Mouse (Mus musculus): Measurements from ENCODE around the gene Slfn5. TPM values are rescaled to one million over a fixed set of nuclear protein-coding genes. Genes with fewer than 3 reads are reported as not detected.
"Not testable (repeated sequence)": the region's sequence is repeated elsewhere in the genome, so short reads cannot be mapped to it uniquely, and the experiment has no call there.

Slfn5 gene
- polyA plus RNA-seq (2015; fragmentation: Nextera tagmentation; extraction: Ambion mirVana) = 8.9 and 10.6 TPM in 2 replicates

DNA sequence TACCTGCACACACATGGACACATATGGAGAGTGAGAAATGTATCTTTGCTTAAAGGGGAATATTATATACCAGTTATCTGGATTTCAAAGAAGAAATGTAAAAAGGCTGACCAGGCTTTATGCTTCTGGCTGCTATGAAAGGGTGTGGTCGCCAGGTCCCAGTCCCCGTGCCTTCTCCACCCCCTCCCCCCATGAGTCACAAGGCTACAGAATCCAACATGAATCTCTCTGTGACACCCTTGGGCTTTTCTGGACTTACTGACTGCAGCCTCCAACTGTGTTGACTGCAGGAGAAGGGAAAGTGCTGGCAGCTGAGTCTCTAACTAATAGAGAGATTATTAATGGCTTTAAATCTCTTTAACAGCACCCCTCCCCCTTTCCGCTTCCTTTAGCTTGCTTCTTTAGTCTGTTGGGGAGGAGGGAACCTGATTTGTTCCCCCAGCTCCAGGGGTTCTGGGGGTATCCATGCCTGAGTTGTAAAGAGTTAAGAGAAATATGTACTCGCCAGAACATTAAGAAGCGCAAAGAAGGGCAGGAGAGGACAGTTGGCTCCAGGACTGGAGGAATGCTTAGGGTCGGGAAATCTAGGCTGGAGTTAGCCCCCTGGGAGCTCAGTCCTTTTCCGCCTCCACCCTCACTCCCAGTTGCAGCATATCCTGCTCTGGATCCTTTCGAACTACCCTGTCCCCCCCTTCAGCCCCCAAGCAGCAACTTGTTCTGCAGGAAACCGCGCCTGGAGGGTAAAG lies at the start of gene Slfn5:
Slfn5 (plus strand) TSS at position 614 of the 746 bp plus-strand sequence.
- no peak for DNase-seq (ENCODE audit: low spot score)

GRCm38 (mm10) chr11:82901606-82902310 lies 49.4 kb upstream of the Slfn5 start:
- DNase-seq (ENCODE audit: low spot score) = no peak

DNA sequence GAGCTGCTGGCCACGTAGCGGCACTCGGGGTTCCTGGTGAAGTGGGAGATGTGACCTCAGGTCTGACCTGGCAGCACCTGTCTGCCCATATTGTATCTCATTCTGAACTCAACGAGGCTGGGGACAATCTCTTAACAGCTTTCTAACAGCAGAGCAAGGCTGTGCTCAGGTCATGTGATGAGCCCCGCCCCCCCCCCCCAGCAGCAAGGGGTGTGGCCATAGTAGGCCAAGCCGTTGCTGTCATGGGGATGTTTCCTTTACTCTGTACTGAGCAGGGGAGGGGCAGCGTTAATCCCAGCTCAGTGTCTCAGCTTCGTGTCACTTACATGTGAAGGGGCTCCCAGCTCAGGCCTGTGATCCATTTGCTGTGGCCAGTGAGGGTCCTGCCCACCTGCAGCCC lies 46.2 kb upstream of the Slfn5 start:
- DNase-seq (ENCODE audit: low spot score) = no peak

DNA sequence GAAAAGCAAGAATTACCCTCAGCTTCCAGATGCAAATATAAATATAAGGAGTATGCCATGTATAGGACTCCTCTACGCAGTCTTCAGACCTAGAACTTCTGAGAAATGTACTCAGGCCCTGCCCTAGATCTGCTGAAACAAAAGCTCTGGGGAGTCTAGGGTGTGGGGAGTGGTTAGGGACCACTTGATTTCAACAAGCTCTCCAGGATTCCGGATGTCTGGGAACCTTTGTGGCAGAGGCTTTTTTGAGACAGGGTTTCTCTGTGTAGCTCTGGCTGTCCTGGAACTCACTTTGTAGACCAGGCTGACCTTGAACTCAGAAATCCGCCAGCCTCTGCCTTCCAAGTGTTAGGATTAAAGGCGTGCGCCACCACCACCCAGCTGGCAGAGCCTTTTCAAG lies 45.3 kb upstream of the Slfn5 start:
- no peak for DNase-seq (ENCODE audit: low spot score)

DNA sequence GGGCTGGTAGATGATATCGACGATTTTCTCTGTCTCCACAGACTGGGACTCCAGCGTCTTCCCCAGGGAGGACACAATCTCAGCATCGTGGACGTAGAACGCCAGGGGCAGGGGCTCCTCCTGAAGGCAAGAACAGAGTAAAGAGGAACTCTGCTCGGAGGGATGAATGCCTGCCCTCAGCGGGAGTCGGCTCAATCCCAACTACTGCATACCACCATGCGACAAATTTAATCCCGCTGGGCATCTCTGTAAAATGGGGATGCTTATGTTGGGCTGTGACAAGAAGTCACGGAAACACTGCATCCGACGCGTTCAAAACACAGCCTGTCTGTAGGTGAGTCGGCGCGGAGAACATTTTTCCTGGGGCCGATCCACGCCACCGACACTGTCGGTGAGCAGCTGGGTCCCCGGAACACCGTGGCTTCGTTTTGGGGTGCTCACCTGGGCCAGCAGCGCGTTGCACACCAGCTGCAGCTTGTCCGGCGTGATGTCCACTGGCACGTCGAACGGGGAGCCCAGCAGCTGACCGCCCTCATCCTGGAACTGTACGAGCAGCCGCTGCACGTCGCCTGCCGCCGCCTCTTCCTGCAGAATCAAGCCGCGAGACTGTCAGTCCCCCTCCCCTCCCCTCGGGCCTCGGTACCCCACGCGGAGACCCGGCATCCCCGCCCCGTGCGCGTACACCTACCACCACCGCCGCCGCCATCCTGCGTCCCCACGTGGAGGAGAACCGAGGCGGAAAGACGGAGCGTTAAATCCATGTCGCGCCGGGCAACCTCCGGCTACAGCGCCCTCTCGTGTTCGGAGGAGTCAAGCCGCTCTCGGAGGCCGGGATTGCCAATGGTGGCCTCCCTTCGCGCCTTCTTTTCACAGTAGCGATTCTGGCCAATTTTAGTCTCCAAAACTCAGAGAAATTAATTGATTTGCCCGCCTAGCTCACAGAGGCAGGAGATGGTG lies 43.2 kb upstream of the Slfn5 start, which contains the start of gene Nle1:
Nle1 (minus strand) TSS at position 761 of the 957 bp plus-strand sequence.
- peak; percentile 93 for DNase-seq (ENCODE audit: low spot score)

GRCm38 (mm10) chr11:82908608-82908989 lies 42.5 kb upstream of the Slfn5 start:
- DNase-seq (ENCODE audit: low spot score) = no peak

DNA sequence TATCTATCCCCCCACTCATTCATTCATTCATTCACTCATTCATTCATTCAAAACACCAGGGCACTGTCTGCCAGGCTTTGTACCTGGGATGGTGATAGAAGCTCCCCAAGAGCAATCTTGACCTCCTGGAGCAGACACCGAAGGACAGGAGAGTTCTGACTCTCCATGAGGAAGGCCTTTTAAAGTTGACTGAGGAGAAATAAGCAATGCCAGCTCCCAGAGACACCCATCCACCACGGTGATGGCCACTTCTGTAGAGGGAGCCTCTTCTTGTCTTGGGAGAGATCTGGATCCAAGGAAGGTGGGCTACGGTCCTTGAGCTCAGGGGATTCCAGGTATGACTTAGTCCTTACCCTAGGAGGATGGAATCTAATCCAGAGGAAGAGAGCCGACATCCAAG lies 40.9 kb upstream of the Slfn5 start, which contains the start of gene Unc45b:
Unc45b (plus strand) TSS at position 301 of the 400 bp plus-strand sequence.
- DNase-seq (ENCODE audit: low spot score) = no peak

GRCm38 (mm10) chr11:82910679-82911389 lies 40.3 kb upstream of the Slfn5 start:
- no peak for DNase-seq (ENCODE audit: low spot score)

- peak; percentile 82 for DNase-seq (ENCODE audit: low spot score)
Observed at GRCm38 (mm10) chr11:82914711-82915352, 36.3 kb upstream of the Slfn5 start.

DNA sequence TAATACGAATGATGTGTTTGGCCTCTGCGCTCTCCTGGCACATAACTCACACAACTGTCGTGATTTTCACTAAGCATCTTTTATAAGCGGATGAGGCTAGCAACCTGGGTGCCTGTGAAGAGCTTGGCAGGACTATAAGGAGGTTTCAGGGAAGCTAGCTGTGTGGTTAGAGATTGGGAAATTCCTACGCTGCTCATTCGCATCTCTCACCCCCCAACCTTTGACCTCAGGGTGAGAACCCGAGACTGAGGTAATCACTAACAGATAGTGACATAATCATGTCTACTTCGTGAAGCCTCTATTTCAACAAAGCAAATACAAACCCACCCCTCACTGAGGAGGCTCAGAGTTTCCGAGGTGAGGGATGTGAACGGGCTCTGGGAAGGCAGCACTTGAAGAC lies 30.4 kb upstream of the Slfn5 start:
- no peak for DNase-seq (ENCODE audit: low spot score)

DNA sequence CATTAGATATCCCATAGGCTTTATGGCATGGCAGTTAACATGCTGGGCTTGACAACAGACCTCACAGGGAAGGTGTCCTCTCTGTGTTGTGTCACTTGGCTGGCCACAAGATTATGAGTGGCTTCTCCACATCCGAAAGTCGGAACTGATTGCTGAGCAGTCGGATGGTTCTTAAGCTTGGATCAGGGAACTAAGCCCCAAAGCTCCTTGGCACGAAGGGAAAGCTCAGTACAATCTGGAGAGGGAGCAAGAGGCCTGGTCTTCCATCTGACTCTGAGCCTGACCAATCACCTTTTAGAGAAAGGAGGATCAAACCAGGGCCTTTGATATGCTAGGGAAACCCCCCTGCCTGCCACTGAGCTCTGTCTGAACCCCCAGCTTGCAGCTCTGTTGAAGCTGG lies 29.5 kb upstream of the Slfn5 start:
- no peak for DNase-seq (ENCODE audit: low spot score)

GRCm38 (mm10) chr11:82923910-82924309 lies 27.2 kb upstream of the Slfn5 start:
- not testable (repeated sequence) for DNase-seq (ENCODE audit: low spot score)

DNA sequence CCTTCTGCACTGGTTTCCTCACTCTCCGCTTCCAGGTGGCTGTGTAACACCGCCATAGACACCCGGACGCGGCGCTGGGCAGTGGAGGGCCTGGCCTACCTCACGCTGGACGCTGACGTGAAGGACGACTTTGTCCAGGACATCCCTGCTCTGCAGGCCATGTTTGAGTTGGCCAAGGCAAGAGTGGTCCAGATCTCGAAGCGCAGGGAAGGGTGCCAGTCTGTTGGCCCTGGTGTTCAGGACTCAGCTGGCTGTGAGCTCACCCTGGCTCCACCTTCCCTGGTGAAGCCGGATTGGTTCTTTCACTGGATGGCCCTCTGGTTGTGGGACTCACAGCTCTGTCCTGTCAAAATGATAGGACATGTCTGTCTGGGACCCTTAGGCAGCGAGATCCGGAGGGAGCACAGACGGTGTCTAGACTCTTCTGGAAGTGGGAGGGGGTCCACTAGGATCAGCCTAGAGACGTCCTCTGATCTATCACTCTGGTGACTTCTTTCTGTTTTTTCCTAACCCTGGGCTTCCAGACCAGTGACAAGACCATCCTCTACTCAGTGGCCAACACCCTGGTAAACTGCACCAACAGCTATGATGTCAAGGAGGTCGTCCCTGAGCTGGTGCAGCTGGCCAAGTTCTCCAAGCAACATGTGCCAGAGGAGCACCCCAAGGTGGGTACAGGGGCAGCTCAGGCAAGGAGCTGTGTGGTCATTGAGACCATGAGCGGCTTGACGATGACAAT lies 22.1 kb upstream of the Slfn5 start:
- no peak for DNase-seq (ENCODE audit: low spot score)

DNA sequence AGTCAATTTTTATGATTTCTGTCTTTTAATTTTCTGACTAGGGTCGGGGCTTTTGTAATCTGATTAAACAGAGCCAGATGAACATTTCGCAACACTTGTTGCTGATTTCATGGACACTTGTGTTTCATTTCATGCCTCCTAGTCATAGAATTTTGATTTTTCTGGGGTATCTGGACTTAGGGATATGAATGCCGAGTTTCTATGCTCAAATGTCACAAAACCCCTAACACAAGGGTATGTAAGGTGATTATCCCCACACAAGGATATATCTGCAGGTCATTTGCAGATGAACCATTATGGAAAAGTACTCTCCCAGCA lies 21.6 kb upstream of the Slfn5 start:
- DNase-seq (ENCODE audit: low spot score) = no peak

GRCm38 (mm10) chr11:82930391-82930955 lies 20.7 kb upstream of the Slfn5 start:
- DNase-seq (ENCODE audit: low spot score) = not testable (repeated sequence)

DNA sequence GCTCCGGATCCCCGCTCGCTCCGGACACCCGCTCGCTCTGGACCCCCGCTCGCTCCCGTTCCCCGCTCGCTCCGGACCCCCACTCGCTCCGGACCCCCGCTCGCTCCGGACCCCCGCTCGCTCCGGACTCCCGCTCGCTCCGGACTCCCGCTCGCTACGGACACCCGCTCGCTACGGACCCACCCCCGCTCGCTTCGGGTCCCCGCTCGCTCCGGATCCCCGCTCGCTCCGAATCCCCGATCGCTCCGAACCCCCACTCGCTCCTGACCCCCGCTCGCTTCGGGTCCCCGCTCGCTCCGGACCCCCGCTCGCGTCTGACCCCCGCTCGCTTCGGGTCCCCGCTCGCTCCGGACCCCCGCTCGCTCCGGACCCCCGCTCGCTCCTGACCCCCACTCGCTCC lies 20.0 kb upstream of the Slfn5 start:
- DNase-seq (ENCODE audit: low spot score) = not testable (repeated sequence)

- not testable (repeated sequence) for DNase-seq (ENCODE audit: low spot score)
Observed at GRCm38 (mm10) chr11:82931671-82932450, 19.3 kb upstream of the Slfn5 start.

DNA sequence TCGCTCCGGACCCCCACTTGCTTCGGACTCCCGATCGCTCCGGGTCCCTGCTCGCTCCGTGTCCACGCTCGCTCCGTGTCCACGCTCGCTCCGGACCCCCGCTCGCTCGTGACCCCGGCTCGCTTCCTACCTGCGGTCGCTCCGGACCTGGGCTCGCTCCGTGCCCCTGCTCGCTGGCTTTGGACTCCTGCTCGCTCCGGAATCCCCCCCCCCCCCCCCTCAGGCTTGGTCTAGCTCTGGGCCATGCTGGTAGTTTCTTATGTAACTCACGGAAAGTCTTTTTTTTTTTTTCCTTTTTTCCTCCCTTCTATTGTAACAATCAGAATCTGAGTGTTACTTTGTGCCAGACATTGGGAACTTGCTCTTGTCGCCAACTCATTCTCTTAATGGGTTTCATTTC lies 18.0 kb upstream of the Slfn5 start:
- DNase-seq (ENCODE audit: low spot score) = no peak

GRCm38 (mm10) chr11:82943336-82943735 lies 7.8 kb upstream of the Slfn5 start:
- DNase-seq (ENCODE audit: low spot score) = peak; percentile 52

Data from thymus, postnatal 0 days (tissue).